Mouse (Mus musculus): Measurements from ENCODE around the gene Iars2. TPM values are rescaled to one million over a fixed set of nuclear protein-coding genes. Genes with fewer than 3 reads are reported as not detected.

The Iars2 gene
- total RNA-seq, 1 experiment: 47.9 TPM

DNA sequence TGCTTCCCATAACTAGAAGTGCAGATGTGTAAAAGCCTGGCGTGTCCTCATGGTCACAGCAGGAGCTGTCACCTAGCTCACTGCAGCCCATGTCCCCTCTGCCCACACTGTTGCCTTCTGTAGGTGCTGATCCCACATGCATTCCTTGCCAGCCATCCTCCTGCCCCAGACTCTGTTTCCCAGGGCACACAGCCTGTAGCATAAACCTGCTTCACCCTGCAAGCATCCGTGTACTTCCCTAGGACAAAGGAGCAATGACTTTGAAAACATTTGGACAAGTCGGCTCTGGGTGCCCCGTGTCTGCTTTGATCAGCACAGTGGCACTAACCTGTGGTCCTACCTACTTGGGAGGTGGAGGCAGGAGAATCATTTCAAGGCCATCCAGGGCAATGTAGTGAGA is 21.4 kb upstream of the Iars2 start:
- no peak for DNase-seq (ENCODE audit: low read depth, low spot score)
- H3K9ac ChIP-seq (ENCODE audit: insufficient read depth, low read depth, low read length, poor library complexity, severe bottlenecking): no peak overlapping the region
- H3K27ac ChIP-seq (ENCODE audit: insufficient read depth, low read depth, low read length, poor library complexity, severe bottlenecking): no peak overlapping the region
- no peaks in the 10 kb centered on the region for H3K4me1 ChIP-seq (ENCODE audit: control insufficient read depth in 2 of 2, insufficient read depth in 2 of 2, low read length in 2 of 2, poor library complexity in 1 of 2)
- H3K4me3 ChIP-seq (ENCODE audit: insufficient read depth in 1 of 2, low read depth in 1 of 2, low read length in 2 of 2, poor library complexity in 1 of 2, severe bottlenecking in 1 of 2): no peak overlapping the region
- no peaks in the 10 kb centered on the region for H3K9me3 ChIP-seq (ENCODE audit: control insufficient read depth, insufficient read depth, low read depth, low read length)
- in situ Hi-C loops (cut with MboI; ENCODE audit: low sequenced_read_pairs in 2 of 2, unreplicated experiment in 2 of 2): no loop called here
- H3K36me3 ChIP-seq (ENCODE audit: control insufficient read depth, insufficient read depth, low read length, poor library complexity, severe bottlenecking): peaks cover 40% of the 10 kb centered on the region
- TF ChIP-seq ZNF384 (IDR thresholded peaks at IDR 0.05; ENCODE audit: low read depth, low read length) (no peak), HCFC1 (IDR thresholded peaks at IDR 0.05; ENCODE audit: borderline replicate concordance, insufficient read depth, low read length) (no peak), MAFK (IDR thresholded peaks at IDR 0.05; ENCODE audit: insufficient read depth, low read depth, low read length) (no peak), ZC3H11A (IDR thresholded peaks at IDR 0.05; ENCODE audit: borderline replicate concordance, low read depth, low read length) (no peak), CHD2 (IDR thresholded peaks at IDR 0.05; ENCODE audit: low read depth, low read length) (no peak)

DNA sequence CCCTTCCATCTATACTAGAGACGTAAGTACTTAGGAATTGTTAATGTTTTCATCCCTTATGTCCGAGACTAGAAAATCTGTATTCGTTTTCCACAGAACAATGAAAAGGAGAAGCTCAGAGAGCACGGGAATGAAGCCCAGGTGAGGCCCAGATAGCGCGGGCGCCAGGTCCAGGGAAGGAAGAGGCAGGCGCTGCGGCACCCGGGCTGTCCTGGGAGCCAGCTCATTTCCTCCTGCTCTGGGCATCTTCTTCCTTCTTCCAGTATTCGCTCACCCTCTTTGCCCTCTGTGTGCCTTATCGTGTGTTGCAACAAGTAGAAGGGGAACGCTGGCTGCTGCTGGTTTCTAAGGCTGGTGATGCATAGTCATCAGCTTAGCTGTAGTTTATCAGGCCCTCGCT is 20.5 kb upstream of the Iars2 start:
- DNase-seq (ENCODE audit: low read depth, low spot score): no peak
- TF ChIP-seq MAFK (IDR thresholded peaks at IDR 0.05; ENCODE audit: insufficient read depth, low read depth, low read length) (no peak), HCFC1 (IDR thresholded peaks at IDR 0.05; ENCODE audit: borderline replicate concordance, insufficient read depth, low read length) (no peak)
- H3K4me3 ChIP-seq (ENCODE audit: insufficient read depth in 1 of 2, low read depth in 1 of 2, low read length in 2 of 2, poor library complexity in 1 of 2, severe bottlenecking in 1 of 2): no peak overlapping the region
- H3K4me1 ChIP-seq (ENCODE audit: control insufficient read depth in 2 of 2, insufficient read depth in 2 of 2, low read length in 2 of 2, poor library complexity in 1 of 2): no peaks in the 10 kb centered on the region
- H3K36me3 ChIP-seq (ENCODE audit: control insufficient read depth, insufficient read depth, low read length, poor library complexity, severe bottlenecking): peaks cover 44% of the 10 kb centered on the region
- no peak overlapping the region for H3K27ac ChIP-seq (ENCODE audit: insufficient read depth, low read depth, low read length, poor library complexity, severe bottlenecking)
- no peak overlapping the region for H3K9ac ChIP-seq (ENCODE audit: insufficient read depth, low read depth, low read length, poor library complexity, severe bottlenecking)
- H3K9me3 ChIP-seq (ENCODE audit: control insufficient read depth, insufficient read depth, low read depth, low read length): no peaks in the 10 kb centered on the region
- in situ Hi-C loops (cut with MboI; ENCODE audit: low sequenced_read_pairs in 2 of 2, unreplicated experiment in 2 of 2): no loop called here

- no peak overlapping the region for H3K4me3 ChIP-seq (ENCODE audit: insufficient read depth in 1 of 2, low read depth in 1 of 2, low read length in 2 of 2, poor library complexity in 1 of 2, severe bottlenecking in 1 of 2)
- no peak for DNase-seq (ENCODE audit: low read depth, low spot score)
- H3K9me3 ChIP-seq (ENCODE audit: control insufficient read depth, insufficient read depth, low read depth, low read length): no peaks in the 10 kb centered on the region
- in situ Hi-C loops (cut with MboI; ENCODE audit: low sequenced_read_pairs in 2 of 2, unreplicated experiment in 2 of 2): no loop called here
- no peak overlapping the region for H3K27ac ChIP-seq (ENCODE audit: insufficient read depth, low read depth, low read length, poor library complexity, severe bottlenecking)
- no peaks in the 10 kb centered on the region for H3K4me1 ChIP-seq (ENCODE audit: control insufficient read depth in 2 of 2, insufficient read depth in 2 of 2, low read length in 2 of 2, poor library complexity in 1 of 2)
- H3K9ac ChIP-seq (ENCODE audit: insufficient read depth, low read depth, low read length, poor library complexity, severe bottlenecking): no peak overlapping the region
- H3K36me3 ChIP-seq (ENCODE audit: control insufficient read depth, insufficient read depth, low read length, poor library complexity, severe bottlenecking): peaks cover 42% of the 10 kb centered on the region
- no peak for TF ChIP-seq MAFK (IDR thresholded peaks at IDR 0.05; ENCODE audit: insufficient read depth, low read depth, low read length)
Observed at GRCm38 (mm10) chr1:185346188-185346587, 17.0 kb upstream of the Iars2 start.

DNA sequence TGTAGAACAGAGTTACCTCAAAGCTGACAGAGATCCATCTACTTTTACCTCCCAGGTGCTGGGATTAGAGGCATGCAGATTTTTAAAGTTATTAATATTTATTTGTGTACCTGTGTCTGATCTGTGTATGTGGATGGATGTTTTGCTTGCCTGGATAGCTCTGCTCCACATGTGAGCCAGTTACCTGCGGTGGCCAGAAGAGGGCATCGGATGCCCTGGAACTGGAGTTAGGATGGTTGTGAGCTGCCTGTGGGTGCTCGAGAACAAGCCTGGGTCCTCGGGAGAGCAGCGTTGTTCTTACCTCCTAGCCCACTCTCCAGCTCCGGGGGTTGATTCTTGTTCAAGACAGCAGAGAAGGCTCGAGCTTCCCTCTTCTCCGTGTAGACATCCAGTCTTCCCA is 14.2 kb upstream of the Iars2 start:
- H3K9me3 ChIP-seq (ENCODE audit: control insufficient read depth, insufficient read depth, low read depth, low read length): no peaks in the 10 kb centered on the region
- no peak for TF ChIP-seq MAFK (IDR thresholded peaks at IDR 0.05; ENCODE audit: insufficient read depth, low read depth, low read length)
- TF ChIP-seq CHD2 (IDR thresholded peaks at IDR 0.05; ENCODE audit: low read depth, low read length): no peak
- no peak for TF ChIP-seq HCFC1 (IDR thresholded peaks at IDR 0.05; ENCODE audit: borderline replicate concordance, insufficient read depth, low read length)
- no peak for TF ChIP-seq ZC3H11A (IDR thresholded peaks at IDR 0.05; ENCODE audit: borderline replicate concordance, low read depth, low read length)
- no peak for TF ChIP-seq ZNF384 (IDR thresholded peaks at IDR 0.05; ENCODE audit: low read depth, low read length)
- H3K9ac ChIP-seq (ENCODE audit: insufficient read depth, low read depth, low read length, poor library complexity, severe bottlenecking): no peak overlapping the region
- H3K4me3 ChIP-seq (ENCODE audit: insufficient read depth in 1 of 2, low read depth in 1 of 2, low read length in 2 of 2, poor library complexity in 1 of 2, severe bottlenecking in 1 of 2): no peak overlapping the region
- H3K4me1 ChIP-seq (ENCODE audit: control insufficient read depth in 2 of 2, insufficient read depth in 2 of 2, low read length in 2 of 2, poor library complexity in 1 of 2): no peaks in the 10 kb centered on the region
- H3K36me3 ChIP-seq (ENCODE audit: control insufficient read depth, insufficient read depth, low read length, poor library complexity, severe bottlenecking): peaks cover 33% of the 10 kb centered on the region
- H3K27ac ChIP-seq (ENCODE audit: insufficient read depth, low read depth, low read length, poor library complexity, severe bottlenecking): no peak overlapping the region
- no peak for DNase-seq (ENCODE audit: low read depth, low spot score)
- in situ Hi-C loops (cut with MboI; ENCODE audit: low sequenced_read_pairs in 2 of 2, unreplicated experiment in 2 of 2): no loop called here

- TF ChIP-seq MAFK (IDR thresholded peaks at IDR 0.05; ENCODE audit: insufficient read depth, low read depth, low read length): no peak
- no peak for TF ChIP-seq ZNF384 (IDR thresholded peaks at IDR 0.05; ENCODE audit: low read depth, low read length)
- no peak for TF ChIP-seq ZC3H11A (IDR thresholded peaks at IDR 0.05; ENCODE audit: borderline replicate concordance, low read depth, low read length)
- no peak for TF ChIP-seq HCFC1 (IDR thresholded peaks at IDR 0.05; ENCODE audit: borderline replicate concordance, insufficient read depth, low read length)
- TF ChIP-seq CHD2 (IDR thresholded peaks at IDR 0.05; ENCODE audit: low read depth, low read length): no peak
- H3K4me3 ChIP-seq (ENCODE audit: insufficient read depth in 1 of 2, low read depth in 1 of 2, low read length in 2 of 2, poor library complexity in 1 of 2, severe bottlenecking in 1 of 2): no peak overlapping the region
- no peaks in the 10 kb centered on the region for H3K4me1 ChIP-seq (ENCODE audit: control insufficient read depth in 2 of 2, insufficient read depth in 2 of 2, low read length in 2 of 2, poor library complexity in 1 of 2)
- H3K27ac ChIP-seq (ENCODE audit: insufficient read depth, low read depth, low read length, poor library complexity, severe bottlenecking): no peak overlapping the region
- peaks cover 28% of the 10 kb centered on the region for H3K36me3 ChIP-seq (ENCODE audit: control insufficient read depth, insufficient read depth, low read length, poor library complexity, severe bottlenecking)
- no peaks in the 10 kb centered on the region for H3K9me3 ChIP-seq (ENCODE audit: control insufficient read depth, insufficient read depth, low read depth, low read length)
- H3K9ac ChIP-seq (ENCODE audit: insufficient read depth, low read depth, low read length, poor library complexity, severe bottlenecking): no peak overlapping the region
- DNase-seq (ENCODE audit: low read depth, low spot score): no peak
- in situ Hi-C loops (cut with MboI; ENCODE audit: low sequenced_read_pairs in 2 of 2, unreplicated experiment in 2 of 2): no loop called here
Observed at GRCm38 (mm10) chr1:185342441-185342840, 13.2 kb upstream of the Iars2 start.

Data from ES-E14 (cell line).